Mouse (Mus musculus) kidney, embryonic 16.5 days (tissue): ENCODE data around the gene Gm20388. TPM values are rescaled to one million over a fixed set of nuclear protein-coding genes. Genes with fewer than 3 reads are reported as not detected.

ENCODE experiments used
- ATAC-seq: fragments of 200-750 bp; cut with Nextera tagmentation; 2 replicates; pipeline ENCODE4 v1.8.0; 2017; ENCODE audit warnings: moderate TSS enrichment; ENCODE audit not compliant: low FRiP score, low TSS enrichment
- H3K27ac ChIP-seq: fragments of 300-500 bp; sonication (generic); 2 replicates; pipeline ENCODE4 v1.5.1; 2014; ENCODE audit warnings: low read length
- H3K27me3 ChIP-seq: fragments of 300-500 bp; sonication (generic); 2 replicates; pipeline ENCODE4 v1.6.1; 2014; ENCODE audit warnings: low read length, control low read depth, mixed read lengths; ENCODE audit not compliant: insufficient read depth
- H3K36me3 ChIP-seq: fragments of 300-500 bp; sonication (generic); 2 replicates; pipeline ENCODE4 v1.6.1; 2014; ENCODE audit warnings: low read length, control low read depth, mixed read lengths; ENCODE audit not compliant: insufficient read depth
- H3K4me1 ChIP-seq: fragments of 300-500 bp; sonication (generic); 2 replicates; pipeline ENCODE4 v1.6.1; 2014; ENCODE audit warnings: low read length, control low read depth, mixed read lengths; ENCODE audit not compliant: insufficient read depth
- H3K4me2 ChIP-seq: fragments of 300-500 bp; sonication (generic); replicated peaks from 2 replicates; pipeline ENCODE4 v1.6.1; 2014; ENCODE audit warnings: low read depth, low read length
- H3K4me3 ChIP-seq: fragments of 300-500 bp; sonication (generic); 2 replicates; pipeline ENCODE4 v1.5.1; 2014; ENCODE audit warnings: mild to moderate bottlenecking, low read length
- H3K9ac ChIP-seq: fragments of 300-500 bp; sonication (generic); replicated peaks from 2 replicates; pipeline ENCODE4 v1.6.1; 2014; ENCODE audit warnings: low read length
- H3K9me3 ChIP-seq: fragments of 300-500 bp; sonication (generic); 2 replicates; pipeline ENCODE4 v1.6.1; 2016; ENCODE audit warnings: low read length, control low read depth
- WGBS: fragments of 180-500 bp; shearing (Covaris S2); extraction: QIAGEN DNeasy Blood & Tissue Kit; methylation state at CpG from one replicate; pipeline ENCODE4 v1.1.7; 2014; 5-methylcytosine and 5-hydroxymethylcytosine counted together
- polyA plus RNA-seq: library from polyadenylated mRNA; unstranded; fragments of >200 nt; fragmentation: Nextera tagmentation; extraction: Ambion mirVana; gene quantifications from 2 replicates; pipeline ENCODE4 v1.2.1, GENCODE M21; 2015

The Gm20388 gene
- polyA plus RNA-seq, 1 experiment from 2014 or later = 7.7 TPM

- 58% methylated on average over 11 of the region's 11 CpGs for WGBS
- ATAC-seq = no peak
- Histone ChIP-seq H3K36me3 (no peaks in the 10 kb centered on the region), H3K9me3 (no peaks in the 10 kb centered on the region), H3K27me3 (no peaks in the 10 kb centered on the region), H3K4me3 (no peak overlapping the region), H3K27ac (no peak overlapping the region), H3K9ac (no peak overlapping the region), H3K4me2 (no peak overlapping the region), H3K4me1 (peaks cover 10% of the 10 kb centered on the region; the same call in 1 of the 2 replicates)
These were observed 2938.7 kb downstream of the Gm20388 start for GRCm38 (mm10) chr8:122849152-122849910.

- no peaks in the 10 kb centered on the region for H3K9me3 ChIP-seq
- no peaks in the 10 kb centered on the region for H3K27me3 ChIP-seq
- H3K4me3 ChIP-seq = no peak overlapping the region
- H3K4me2 ChIP-seq = no peak overlapping the region
- H3K4me1 ChIP-seq = peaks cover 10% of the 10 kb centered on the region; the same call in 1 of the 2 replicates
- 57% methylated on average over 3 of the region's 3 CpGs for WGBS
- no peaks in the 10 kb centered on the region for H3K36me3 ChIP-seq
- no peak for ATAC-seq
- H3K9ac ChIP-seq = no peak overlapping the region
- no peak overlapping the region for H3K27ac ChIP-seq
These were observed 2940.1 kb downstream of the Gm20388 start for GRCm38 (mm10) chr8:122850641-122851240.

- WGBS = 84% methylated on average over 12 of the region's 12 CpGs
- Histone ChIP-seq H3K27me3 (no peaks in the 10 kb centered on the region), H3K4me3 (no peak overlapping the region), H3K9ac (no peak overlapping the region), H3K9me3 (no peaks in the 10 kb centered on the region), H3K36me3 (no peaks in the 10 kb centered on the region), H3K4me2 (no peak overlapping the region), H3K27ac (no peak overlapping the region), H3K4me1 (peaks cover 10% of the 10 kb centered on the region; the same call in 1 of the 2 replicates)
- ATAC-seq = no peak
These were observed 2941.3 kb downstream of the Gm20388 start for GRCm38 (mm10) chr8:122851692-122852545.

GRCm38 (mm10) chr8:122852546-122852905, 2941.9 kb downstream of the Gm20388 start:
- Histone ChIP-seq H3K9me3 (no peaks in the 10 kb centered on the region), H3K27ac (no peak overlapping the region), H3K27me3 (no peaks in the 10 kb centered on the region), H3K4me2 (no peak overlapping the region), H3K4me1 (peaks cover 10% of the 10 kb centered on the region; the same call in 1 of the 2 replicates), H3K9ac (no peak overlapping the region), H3K36me3 (no peaks in the 10 kb centered on the region), H3K4me3 (no peak overlapping the region)
- no peak for ATAC-seq
- 36% methylated on average over 1 of the region's 1 CpGs for WGBS

GRCm38 (mm10) chr8:122853340-122853771, 2942.7 kb downstream of the Gm20388 start:
- 24% methylated on average over 11 of the region's 11 CpGs for WGBS
- no peak overlapping the region for H3K4me3 ChIP-seq
- no peaks in the 10 kb centered on the region for H3K36me3 ChIP-seq
- H3K9me3 ChIP-seq = no peaks in the 10 kb centered on the region
- H3K27me3 ChIP-seq = no peaks in the 10 kb centered on the region
- no peak overlapping the region for H3K27ac ChIP-seq
- peaks cover 7% of the 10 kb centered on the region; the same call in 1 of the 2 replicates for H3K4me1 ChIP-seq
- no peak for ATAC-seq
- H3K9ac ChIP-seq = no peak overlapping the region
- no peak overlapping the region for H3K4me2 ChIP-seq

- H3K4me2 ChIP-seq = no peak overlapping the region
- ATAC-seq = no peak
- H3K4me1 ChIP-seq = peaks cover 5% of the 10 kb centered on the region; the same call in 1 of the 2 replicates
- no peaks in the 10 kb centered on the region for H3K9me3 ChIP-seq
- no peak overlapping the region for H3K4me3 ChIP-seq
- H3K9ac ChIP-seq = no peak overlapping the region
- H3K27ac ChIP-seq = no peak overlapping the region
- H3K36me3 ChIP-seq = no peaks in the 10 kb centered on the region
- H3K27me3 ChIP-seq = no peaks in the 10 kb centered on the region
- WGBS = 85% methylated on average over 7 of the region's 7 CpGs
These were observed 2943.7 kb downstream of the Gm20388 start for GRCm38 (mm10) chr8:122854388-122854787.

- no peak for ATAC-seq
- Histone ChIP-seq H3K4me2 (no peak overlapping the region), H3K4me3 (no peak overlapping the region), H3K9ac (no peak overlapping the region), H3K27ac (no peak overlapping the region), H3K27me3 (no peaks in the 10 kb centered on the region), H3K9me3 (no peaks in the 10 kb centered on the region), H3K4me1 (peaks cover 5% of the 10 kb centered on the region; the same call in 1 of the 2 replicates), H3K36me3 (no peaks in the 10 kb centered on the region)
- WGBS = 77% methylated on average over 4 of the region's 4 CpGs
These were observed 2944.5 kb downstream of the Gm20388 start for GRCm38 (mm10) chr8:122855123-122855522.

- 82% methylated on average over 8 of the region's 8 CpGs for WGBS
- Histone ChIP-seq H3K27me3 (no peaks in the 10 kb centered on the region), H3K27ac (no peak overlapping the region)
These were observed 2945.6 kb downstream of the Gm20388 start for GRCm38 (mm10) chr8:122856288-122856687.

GRCm38 (mm10) chr8:122859843-122860242, 2949.2 kb downstream of the Gm20388 start:
- Histone ChIP-seq H3K36me3 (no peaks in the 10 kb centered on the region), H3K9ac (no peak overlapping the region), H3K4me3 (no peak overlapping the region), H3K27ac (no peak overlapping the region), H3K4me1 (0 out of 2 replicates have a peak, but pooled peaks cover 4% of the 10 kb centered on the region), H3K27me3 (no peaks in the 10 kb centered on the region), H3K9me3 (peaks cover 8% of the 10 kb centered on the region; the same call in 1 of the 2 replicates), H3K4me2 (no peak overlapping the region)
- WGBS = 57% methylated on average over 13 of the region's 13 CpGs
- ATAC-seq = no peak

More at GRCm38 (mm10) chr8:122856288-122856687, 2945.6 kb downstream of the Gm20388 start:
- no peaks in the 10 kb centered on the region for H3K9me3 ChIP-seq
- no peak overlapping the region for H3K9ac ChIP-seq
- no peaks in the 10 kb centered on the region for H3K36me3 ChIP-seq
- no peak for ATAC-seq
- H3K4me3 ChIP-seq = no peak overlapping the region
- no peak overlapping the region for H3K4me2 ChIP-seq
- peaks cover 5% of the 10 kb centered on the region; the same call in 1 of the 2 replicates for H3K4me1 ChIP-seq
